Mouse (Mus musculus) small intestine, adult 2 months (tissue): Measurements from ENCODE around the gene Slc39a3.

ENCODE experiments used
- CTCF ChIP-seq: fragments of 200-500 bp; IDR thresholded peaks from 2 replicates; pipeline ENCODE4 v1.5.1; 2012; ENCODE audit warnings: low read depth, mild to moderate bottlenecking, control low read depth, inconsistent platforms, low read length, moderate library complexity, mixed read lengths; ENCODE audit not compliant: insufficient replicate concordance, insufficient read length; ENCODE audit errors: extremely low read depth
- POLR2A ChIP-seq: fragments of 200-500 bp; IDR thresholded peaks from 2 replicates; pipeline ENCODE4 v1.6.1; 2012; ENCODE audit warnings: low read depth, mild to moderate bottlenecking, control low read depth, inconsistent platforms, low read length, moderate library complexity

- TF ChIP-seq CTCF (peak; percentile 41; the same call in 1 of the 2 replicates), POLR2A (no peak)
These were observed 49.8 kb upstream of the Slc39a3 start for GRCm38 (mm10) chr10:81087021-81087420.
